Mouse (Mus musculus) spleen, adult 2 months (tissue): ENCODE measurements around the gene Nav2.

Source experiments
- CTCF ChIP-seq: fragments of 200-500 bp; IDR thresholded peaks from 2 replicates; pipeline ENCODE4 v1.5.1; 2011; ENCODE audit warnings: mild to moderate bottlenecking, inconsistent platforms; ENCODE audit not compliant: insufficient read depth, insufficient read length, insufficient replicate concordance; ENCODE audit errors: extremely low read depth
- POLR2A ChIP-seq: fragments of 200-500 bp; IDR thresholded peaks from 2 replicates; pipeline ENCODE4 v1.6.1; 2011; ENCODE audit warnings: low read depth, low read length, inconsistent platforms

DNA sequence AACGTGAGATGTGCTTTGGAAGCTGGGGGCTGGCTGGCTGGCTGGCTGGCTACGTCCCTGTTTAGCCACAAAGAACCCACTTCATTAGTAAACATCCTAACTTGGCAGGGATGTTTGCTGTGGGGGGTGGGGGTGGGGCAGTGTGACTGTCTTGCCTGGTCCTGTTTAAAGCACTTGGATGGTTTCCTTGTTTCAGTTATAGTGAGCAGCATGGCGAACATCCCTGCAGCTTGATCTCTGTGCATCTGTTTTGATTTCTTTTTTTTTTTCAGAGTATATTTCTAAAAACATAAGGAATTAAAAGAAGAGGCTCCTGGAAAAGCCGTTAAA is 791 bp downstream of the Nav2 start:
- no peak for TF ChIP-seq CTCF
- TF ChIP-seq POLR2A: no peak
